Comparison of ENCODE assay signal across 8 mouse cellular contexts in genomic region chr8:126592381-126592770, GRCm38 (mm10). TPM values are rescaled to one million over a fixed set of nuclear protein-coding genes. Genes with fewer than 3 reads are reported as not detected.
DNase-seq lines count a peak whose midpoint lies in the region; ATAC-seq and TF ChIP-seq lines count a peak whose summit lies in the region.

No protein-coding gene starts in this region.

- peak overlapping the region; percentile 99 for H3K9ac ChIP-seq in embryonic facial prominence, embryonic 15.5 days
- H3K9ac ChIP-seq in hindbrain, embryonic 14.5 days, result peak overlapping the region; percentile 100

- no peak for TF ChIP-seq CTCF in spleen, adult 2 months (IDR thresholded peaks at IDR 0.05; ENCODE audit: extremely low read depth, insufficient read depth, insufficient read length, insufficient replicate concordance)
- TF ChIP-seq CTCF in testis, adult 2 months (IDR thresholded peaks at IDR 0.05; ENCODE audit: control insufficient read depth, insufficient read depth, insufficient replicate concordance, low read depth, low read length), result no peak

- H3K27ac ChIP-seq in spleen, adult 2 months (ENCODE audit: insufficient read depth, low read length), result peak overlapping the region; percentile 92
- peak overlapping the region; percentile 99 for H3K27ac ChIP-seq in embryonic facial prominence, embryonic 15.5 days (replicated peaks)
- H3K27ac ChIP-seq in hindbrain, embryonic 14.5 days, result peak overlapping the region; percentile 98
- peak overlapping the region; percentile 86 for H3K27ac ChIP-seq in testis, adult 2 months (ENCODE audit: control insufficient read depth, insufficient read depth, low read depth, low read length)

- WGBS in spleen, adult 2 months, result under 1% methylated on average over 44 of the region's 45 CpGs
- WGBS in embryonic facial prominence, embryonic 15.5 days, result 1% methylated on average over 44 of the region's 45 CpGs
- under 1% methylated on average over 44 of the region's 45 CpGs for WGBS in hindbrain, embryonic 14.5 days

- peak overlapping the region; percentile 89 for H3K4me2 ChIP-seq in embryonic facial prominence, embryonic 15.5 days (replicated peaks)
- peak overlapping the region; percentile 98 for H3K4me2 ChIP-seq in hindbrain, embryonic 14.5 days (replicated peaks)

- no peak for ATAC-seq in embryonic facial prominence, embryonic 15.5 days (ENCODE audit: insufficient number of reproducible peaks, low FRiP score, low TSS enrichment, low read depth)
- no peak for ATAC-seq in hindbrain, embryonic 14.5 days (ENCODE audit: low FRiP score)

- H3K9me3 ChIP-seq in embryonic facial prominence, embryonic 15.5 days (replicated peaks), result no peaks in the 10 kb centered on the region
- H3K9me3 ChIP-seq in hindbrain, embryonic 14.5 days (ENCODE audit: control insufficient read depth, low read length), result no peaks in the 10 kb centered on the region

- peak; percentile 60 to 80 for DNase-seq in adrenal gland, adult (ENCODE audit: inconsistent age in 2 of 2, low spot score in 1 of 2)
- DNase-seq in adrenal gland, adult 8-10 months, result no peak
- DNase-seq in spleen, adult 2 months (ENCODE audit: low read depth in 1 of 2, low spot score in 2 of 2), result peak in 1 of 2 experiments; percentile 29
- no peak for DNase-seq in spleen, postnatal 14 days (ENCODE audit: low spot score in 2 of 2)
- no peak for DNase-seq in hindbrain, embryonic 14.5 days (ENCODE audit: low spot score)
- DNase-seq in lung, postnatal 4 days, result peak; percentile 64 to 67

- peak overlapping the region; percentile 73 for H3K4me3 ChIP-seq in spleen, adult 2 months (ENCODE audit: extremely low read depth, insufficient read depth, insufficient read length)
- peak overlapping the region; percentile 95 for H3K4me3 ChIP-seq in embryonic facial prominence, embryonic 15.5 days (replicated peaks)
- peak overlapping the region; percentile 100 for H3K4me3 ChIP-seq in hindbrain, embryonic 14.5 days (replicated peaks; ENCODE audit: low read length)
- H3K4me3 ChIP-seq in testis, adult 2 months (ENCODE audit: control insufficient read depth, low read depth, low read length), result peak overlapping the region; percentile 85

- no peak for TF ChIP-seq POLR2A in spleen, adult 2 months (IDR thresholded peaks at IDR 0.05; ENCODE audit: low read depth, low read length)
- TF ChIP-seq POLR2A in testis, adult 2 months (IDR thresholded peaks at IDR 0.05; ENCODE audit: control insufficient read depth, low read depth, low read length), result 0 out of 2 replicates have a peak, but pooled peaks have one; percentile 20

- peaks cover 16% of the 10 kb centered on the region for H3K36me3 ChIP-seq in spleen, adult 2 months (ENCODE audit: control insufficient read depth, insufficient read depth, low read length)
- H3K36me3 ChIP-seq in embryonic facial prominence, embryonic 15.5 days, result 0 out of 2 replicates have a peak, but pooled peaks cover 9% of the 10 kb centered on the region
- peaks cover 22% of the 10 kb centered on the region; the same call in 1 of the 2 replicates for H3K36me3 ChIP-seq in hindbrain, embryonic 14.5 days (replicated peaks; ENCODE audit: control insufficient read depth, insufficient read depth)
- H3K36me3 ChIP-seq in testis, adult 2 months (ENCODE audit: control insufficient read depth, insufficient read depth, low read length), result no peaks in the 10 kb centered on the region

- H3K27me3 ChIP-seq in spleen, adult 2 months (ENCODE audit: control insufficient read depth, insufficient read depth, low read length), result no peaks in the 10 kb centered on the region
- H3K27me3 ChIP-seq in embryonic facial prominence, embryonic 15.5 days, result no peaks in the 10 kb centered on the region
- H3K27me3 ChIP-seq in hindbrain, embryonic 14.5 days (ENCODE audit: control insufficient read depth, insufficient read depth, low read length), result no peaks in the 10 kb centered on the region
- H3K27me3 ChIP-seq in testis, adult 2 months (ENCODE audit: control insufficient read depth, insufficient read depth, low read length), result no peaks in the 10 kb centered on the region

- H3K4me1 ChIP-seq in spleen, adult 2 months (ENCODE audit: control insufficient read depth, insufficient read depth, insufficient read length), result peaks cover 20% of the 10 kb centered on the region; the same call in 1 of the 2 replicates
- H3K4me1 ChIP-seq in embryonic facial prominence, embryonic 15.5 days, result peaks cover 45% of the 10 kb centered on the region
- H3K4me1 ChIP-seq in hindbrain, embryonic 14.5 days (replicated peaks; ENCODE audit: control insufficient read depth, insufficient read depth, low read length), result peaks cover 58% of the 10 kb centered on the region
- H3K4me1 ChIP-seq in testis, adult 2 months (ENCODE audit: control insufficient read depth, insufficient read depth, low read length), result peaks cover 33% of the 10 kb centered on the region

RNA-seq across cellular contexts. Expression of gene Irf2bp2, which starts 1.4 kb away (rescaled TPM):
- 100 to 1,000 TPM in 2 of 4 experiments, 10 to 100 TPM in 2; 74.4 to 129 (median 98.9) TPM for total RNA-seq in adrenal gland, adult 8-10 months (2022)
- 49.6 and 83.0 TPM in 2 replicates for polyA plus RNA-seq in spleen, adult 2 months (2012; rRNA removed)
- polyA plus RNA-seq in embryonic facial prominence, embryonic 15.5 days (2015; fragmentation: Nextera tagmentation; extraction: Ambion mirVana), result 12.5 and 14.7 TPM in 2 replicates
- polyA plus RNA-seq in hindbrain, embryonic 14.5 days (2014; fragmentation: Nextera tagmentation; extraction: Ambion mirVana), result 7.2 and 7.4 TPM in 2 replicates
- polyA plus RNA-seq in testis, adult 2 months (2012; rRNA removed), result 3.3 and 3.8 TPM in 2 replicates

Comparison
In these comparisons a context has a peak if more than half of its experiments do, and no peak if none do; other contexts are left out.
1. DNase-seq: peak in adrenal gland, adult (2 of 2) and lung, postnatal 4 days (2 of 2); none in adrenal gland, adult 8-10 months (single experiment), spleen, postnatal 14 days (0 of 2) and hindbrain, embryonic 14.5 days (single experiment).
2. Peak in every context shown above with its lines, with median percentiles within 50 percentile points of each other: H3K27ac ChIP-seq and H3K4me3 ChIP-seq.